Mouse (Mus musculus): Measurements from ENCODE around the gene Scn1b. TPM values are rescaled to one million over a fixed set of nuclear protein-coding genes. Genes with fewer than 3 reads are reported as not detected.

Scn1b gene
- polyA plus RNA-seq, 1 experiment from 2014 or later: 0.25 TPM

GRCm38 (mm10) chr7:31074061-31074712 lies 52.6 kb downstream of the Scn1b start:
- no peak overlapping the region for H3K4me3 ChIP-seq
- H3K9me3 ChIP-seq: no peaks in the 10 kb centered on the region
- H3K27ac ChIP-seq: no peak overlapping the region
- DNase-seq (ENCODE audit: extremely low spot score, low spot score): no peak
- H3K36me3 ChIP-seq (replicated peaks): no peaks in the 10 kb centered on the region
- H3K4me1 ChIP-seq: peaks cover 21% of the 10 kb centered on the region
- WGBS: 82% methylated on average over 7 of the region's 7 CpGs
- H3K27me3 ChIP-seq (ENCODE audit: poor library complexity, severe bottlenecking): no peaks in the 10 kb centered on the region

GRCm38 (mm10) chr7:31073546-31073945 lies 53.3 kb downstream of the Scn1b start:
- Histone ChIP-seq H3K27me3 (ENCODE audit: poor library complexity, severe bottlenecking) (no peaks in the 10 kb centered on the region), H3K4me1 (peaks cover 21% of the 10 kb centered on the region), H3K4me3 (no peak overlapping the region), H3K9me3 (no peaks in the 10 kb centered on the region), H3K36me3 (replicated peaks) (no peaks in the 10 kb centered on the region), H3K27ac (no peak overlapping the region)
- no peak for DNase-seq (ENCODE audit: extremely low spot score, low spot score)

GRCm38 (mm10) chr7:31072326-31072725 lies 54.5 kb downstream of the Scn1b start:
- Histone ChIP-seq H3K4me1 (peaks cover 17% of the 10 kb centered on the region), H3K9me3 (no peaks in the 10 kb centered on the region), H3K4me3 (no peak overlapping the region), H3K27ac (no peak overlapping the region), H3K27me3 (ENCODE audit: poor library complexity, severe bottlenecking) (no peaks in the 10 kb centered on the region), H3K36me3 (replicated peaks) (no peaks in the 10 kb centered on the region)
- no peak for DNase-seq (ENCODE audit: extremely low spot score, low spot score)
- WGBS: 68% methylated on average over 9 of the region's 9 CpGs

GRCm38 (mm10) chr7:31070324-31070723 lies 56.5 kb downstream of the Scn1b start:
- Histone ChIP-seq H3K9me3 (no peaks in the 10 kb centered on the region), H3K4me1 (peaks cover 12% of the 10 kb centered on the region; the same call in 1 of the 2 replicates), H3K4me3 (no peak overlapping the region), H3K27me3 (ENCODE audit: poor library complexity, severe bottlenecking) (no peaks in the 10 kb centered on the region), H3K36me3 (replicated peaks) (no peaks in the 10 kb centered on the region), H3K27ac (no peak overlapping the region)
- 84% methylated on average over 6 of the region's 6 CpGs for WGBS
- no peak for DNase-seq (ENCODE audit: extremely low spot score, low spot score)

- Histone ChIP-seq H3K27me3 (ENCODE audit: poor library complexity, severe bottlenecking) (no peaks in the 10 kb centered on the region), H3K4me3 (no peak overlapping the region), H3K4me1 (peaks cover 12% of the 10 kb centered on the region; the same call in 1 of the 2 replicates), H3K9me3 (no peaks in the 10 kb centered on the region), H3K27ac (no peak overlapping the region), H3K36me3 (replicated peaks) (no peaks in the 10 kb centered on the region)
- DNase-seq (ENCODE audit: extremely low spot score, low spot score): no peak
- WGBS: 87% methylated on average over 14 of the region's 14 CpGs
These were observed 57.3 kb downstream of the Scn1b start for GRCm38 (mm10) chr7:31069491-31069890.

GRCm38 (mm10) chr7:31067836-31068235 lies 59.0 kb downstream of the Scn1b start:
- Histone ChIP-seq H3K4me1 (peaks cover 12% of the 10 kb centered on the region; the same call in 1 of the 2 replicates), H3K9me3 (no peaks in the 10 kb centered on the region), H3K27ac (no peak overlapping the region), H3K4me3 (no peak overlapping the region), H3K27me3 (ENCODE audit: poor library complexity, severe bottlenecking) (no peaks in the 10 kb centered on the region), H3K36me3 (replicated peaks) (no peaks in the 10 kb centered on the region)
- DNase-seq (ENCODE audit: extremely low spot score, low spot score): no peak
- 56% methylated on average over 5 of the region's 5 CpGs for WGBS

Other genes with a start within 250 kb of the Scn1b start
- not detected in 2 replicates for gene Cd22, start 246.7 kb downstream of the Scn1b start, polyA plus RNA-seq (2016; fragmentation: Nextera tagmentation; extraction: Ambion mirVana)
- gene Mag, start 212.1 kb downstream of the Scn1b start, polyA plus RNA-seq (2016; fragmentation: Nextera tagmentation; extraction: Ambion mirVana): 0.35 and 0.38 TPM in 2 replicates
- gene Hamp2, start 202.3 kb downstream of the Scn1b start, polyA plus RNA-seq (2016; fragmentation: Nextera tagmentation; extraction: Ambion mirVana): not detected in 2 replicates
- gene Hamp, start 183.0 kb downstream of the Scn1b start, polyA plus RNA-seq (2016; fragmentation: Nextera tagmentation; extraction: Ambion mirVana): not detected in 2 replicates
- 24.1 and 25.6 TPM in 2 replicates for gene Usf2, start 170.2 kb downstream of the Scn1b start, polyA plus RNA-seq (2016; fragmentation: Nextera tagmentation; extraction: Ambion mirVana)
- gene Lsr, start 153.5 kb downstream of the Scn1b start, polyA plus RNA-seq (2016; fragmentation: Nextera tagmentation; extraction: Ambion mirVana): 41.9 and 45.9 TPM in 2 replicates
- gene Fam187b, start 153.2 kb downstream of the Scn1b start, polyA plus RNA-seq (2016; fragmentation: Nextera tagmentation; extraction: Ambion mirVana): 2.1 and 2.3 TPM in 2 replicates
- gene Fxyd5, start 84.5 kb downstream of the Scn1b start, polyA plus RNA-seq (2016; fragmentation: Nextera tagmentation; extraction: Ambion mirVana): 10.2 and 10.4 TPM in 2 replicates
- 0.36 and 1.1 TPM in 2 replicates for gene Fxyd7, start 75.5 kb downstream of the Scn1b start, polyA plus RNA-seq (2016; fragmentation: Nextera tagmentation; extraction: Ambion mirVana)
- gene Fxyd1, start 69.8 kb downstream of the Scn1b start, polyA plus RNA-seq (2016; fragmentation: Nextera tagmentation; extraction: Ambion mirVana): 2.2 and 2.5 TPM in 2 replicates
- gene Lgi4, start 67.7 kb downstream of the Scn1b start, polyA plus RNA-seq (2016; fragmentation: Nextera tagmentation; extraction: Ambion mirVana): 0.58 and 0.68 TPM in 2 replicates
- gene Fxyd3, start 50.3 kb downstream of the Scn1b start, polyA plus RNA-seq (2016; fragmentation: Nextera tagmentation; extraction: Ambion mirVana): 1.9 and 2.8 TPM in 2 replicates
- gene Hpn, start 11.7 kb downstream of the Scn1b start, polyA plus RNA-seq (2016; fragmentation: Nextera tagmentation; extraction: Ambion mirVana): 1.4 and 1.9 TPM in 2 replicates
- gene Gramd1a, start 28.9 kb upstream of the Scn1b start, polyA plus RNA-seq (2016; fragmentation: Nextera tagmentation; extraction: Ambion mirVana): 74.5 and 79.7 TPM in 2 replicates
- not detected in 2 replicates for gene Scgb2b2, start 163.5 kb upstream of the Scn1b start, polyA plus RNA-seq (2016; fragmentation: Nextera tagmentation; extraction: Ambion mirVana)
- not detected in 2 replicates for gene Scgb1b2, start 164.8 kb upstream of the Scn1b start, polyA plus RNA-seq (2016; fragmentation: Nextera tagmentation; extraction: Ambion mirVana)
- gene Scgb2b3, start 235.1 kb upstream of the Scn1b start, polyA plus RNA-seq (2016; fragmentation: Nextera tagmentation; extraction: Ambion mirVana): not detected in 2 replicates
- not detected in 2 replicates for gene Scgb1b3, start 248.6 kb upstream of the Scn1b start, polyA plus RNA-seq (2016; fragmentation: Nextera tagmentation; extraction: Ambion mirVana)

Data from forebrain, embryonic 10.5 days (tissue).